Mouse (Mus musculus) midbrain, embryonic 12.5 days (tissue): ENCODE measurements at regions not wholly inside any gene's neighbourhood (a gene's known extent, or its start where the extent isn't known, plus 50 kb on each side); places are given as distances from the start of the nearest gene placed in this dataset.

ENCODE experiments used
- ATAC-seq: fragments of 200-750 bp; cut with Nextera tagmentation; 2 replicates; pipeline ENCODE4 v1.8.0; 2017; ENCODE audit warnings: low read depth, moderate TSS enrichment, moderate library complexity; ENCODE audit not compliant: low FRiP score
- H3K27ac ChIP-seq: fragments of 300-500 bp; sonication (generic); replicated peaks from 2 replicates; pipeline ENCODE4 v1.5.1; 2016; ENCODE audit warnings: mild to moderate bottlenecking
- H3K27me3 ChIP-seq: fragments of 300-500 bp; sonication (generic); 2 replicates; pipeline ENCODE4 v1.6.1; 2016; ENCODE audit warnings: mild to moderate bottlenecking
- H3K36me3 ChIP-seq: fragments of 300-500 bp; sonication (generic); 2 replicates; pipeline ENCODE4 v1.6.1; 2016
- H3K4me1 ChIP-seq: fragments of 300-500 bp; sonication (generic); 2 replicates; pipeline ENCODE4 v1.6.1; 2016
- H3K4me2 ChIP-seq: fragments of 300-500 bp; sonication (generic); replicated peaks from 2 replicates; pipeline ENCODE4 v1.6.1; 2016; ENCODE audit warnings: mild to moderate bottlenecking, moderate library complexity
- H3K4me3 ChIP-seq: fragments of 300-500 bp; sonication (generic); 2 replicates; pipeline ENCODE4 v1.5.1; 2016; ENCODE audit warnings: mild to moderate bottlenecking
- H3K9ac ChIP-seq: fragments of 300-500 bp; sonication (generic); replicated peaks from 2 replicates; pipeline ENCODE4 v1.6.1; 2016; ENCODE audit warnings: mild to moderate bottlenecking, moderate library complexity
- H3K9me3 ChIP-seq: fragments of 300-500 bp; sonication (generic); 2 replicates; pipeline ENCODE4 v1.6.1; 2016; ENCODE audit warnings: mild to moderate bottlenecking
- WGBS: fragments of 180-500 bp; shearing (Covaris S2); methylation state at CpG from one replicate; pipeline ENCODE4 v1.1.7; 2016; 5-methylcytosine and 5-hydroxymethylcytosine counted together

DNA sequence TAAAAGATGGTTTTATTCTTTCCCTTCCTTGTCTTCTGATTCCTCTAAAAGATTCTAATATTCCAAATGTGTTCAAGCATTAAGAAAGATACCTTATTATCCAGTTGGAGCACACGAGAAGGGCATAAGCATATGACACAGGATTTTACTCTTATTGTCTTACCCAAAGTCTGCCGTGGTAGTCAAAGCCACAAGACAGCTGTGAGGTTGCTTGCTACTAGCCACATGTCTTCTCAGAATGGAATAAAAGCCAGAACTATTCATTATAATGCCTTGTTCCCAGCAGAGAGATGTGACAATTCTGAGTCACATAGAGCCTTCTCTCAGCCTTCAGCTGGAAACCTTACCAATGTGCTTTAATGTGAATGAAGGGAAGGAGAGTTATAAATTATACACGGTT is 71.5 kb downstream of the Pdha2 start:
- ATAC-seq, result no peak
- H3K4me3 ChIP-seq, result no peak overlapping the region
- H3K4me2 ChIP-seq, result no peak overlapping the region
- H3K9me3 ChIP-seq, result no peaks in the 10 kb centered on the region
- no peaks in the 10 kb centered on the region for H3K4me1 ChIP-seq
- no peak overlapping the region for H3K27ac ChIP-seq
- WGBS, result 76% methylated on average over 3 of the region's 3 CpGs
- no peaks in the 10 kb centered on the region for H3K36me3 ChIP-seq
- H3K9ac ChIP-seq, result no peak overlapping the region
- no peaks in the 10 kb centered on the region for H3K27me3 ChIP-seq

DNA sequence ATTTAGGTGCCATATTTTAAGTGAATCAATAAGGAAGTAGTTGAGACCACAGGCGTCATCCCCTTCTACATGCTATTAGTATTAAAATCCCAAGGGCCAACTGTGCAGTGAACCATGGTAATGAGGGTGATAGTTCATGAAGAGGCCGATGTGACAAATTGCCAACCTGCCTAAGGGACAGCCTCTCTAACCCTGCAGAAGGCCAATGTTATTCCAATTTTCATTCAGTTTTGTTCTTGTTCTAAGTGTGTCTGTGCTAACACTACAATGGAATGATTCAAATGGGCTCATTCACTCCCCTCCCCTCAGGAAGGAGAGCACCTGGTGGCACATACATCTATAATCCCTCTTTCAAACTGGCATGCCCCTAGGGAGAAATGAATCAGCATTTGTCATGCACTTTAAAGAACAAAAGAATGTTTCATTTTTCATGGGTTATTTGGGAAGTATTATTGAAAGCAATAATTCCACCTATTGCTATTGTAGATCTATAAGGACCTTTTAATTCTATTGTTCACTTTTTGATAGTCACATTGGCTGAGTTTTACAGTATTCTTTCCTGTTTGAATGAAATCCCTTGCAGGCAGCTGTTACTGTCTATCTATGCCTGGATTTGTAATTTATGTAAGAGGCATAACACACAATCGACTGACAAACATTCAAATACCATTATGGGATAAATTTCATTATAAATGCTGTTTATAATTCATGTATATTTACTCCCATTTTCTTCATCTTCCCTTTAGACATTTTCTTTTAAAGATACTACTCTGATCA is 99.6 kb downstream of the Pdha2 start:
- no peaks in the 10 kb centered on the region for H3K36me3 ChIP-seq
- H3K4me1 ChIP-seq, result no peaks in the 10 kb centered on the region
- no peak overlapping the region for H3K9ac ChIP-seq
- H3K27me3 ChIP-seq, result no peaks in the 10 kb centered on the region
- no peaks in the 10 kb centered on the region for H3K9me3 ChIP-seq
- H3K27ac ChIP-seq, result no peak overlapping the region
- H3K4me3 ChIP-seq, result no peak overlapping the region
- H3K4me2 ChIP-seq, result no peak overlapping the region
- WGBS, result 39% methylated on average over 3 of the region's 3 CpGs
- peak; percentile 63; the same call in 1 of the 2 replicates for ATAC-seq

- Histone ChIP-seq H3K27me3 (no peaks in the 10 kb centered on the region), H3K4me3 (no peak overlapping the region), H3K9ac (no peak overlapping the region), H3K4me1 (no peaks in the 10 kb centered on the region), H3K4me2 (no peak overlapping the region), H3K36me3 (no peaks in the 10 kb centered on the region), H3K27ac (no peak overlapping the region), H3K9me3 (no peaks in the 10 kb centered on the region)
- no peak for ATAC-seq
- 96% methylated on average over 1 of the region's 1 CpGs for WGBS
Measured at GRCm38 (mm10) chr3:141111705-141112385, 100.3 kb downstream of the Pdha2 start.
